Mouse (Mus musculus): ENCODE measurements around the gene Tenm2.

DNA sequence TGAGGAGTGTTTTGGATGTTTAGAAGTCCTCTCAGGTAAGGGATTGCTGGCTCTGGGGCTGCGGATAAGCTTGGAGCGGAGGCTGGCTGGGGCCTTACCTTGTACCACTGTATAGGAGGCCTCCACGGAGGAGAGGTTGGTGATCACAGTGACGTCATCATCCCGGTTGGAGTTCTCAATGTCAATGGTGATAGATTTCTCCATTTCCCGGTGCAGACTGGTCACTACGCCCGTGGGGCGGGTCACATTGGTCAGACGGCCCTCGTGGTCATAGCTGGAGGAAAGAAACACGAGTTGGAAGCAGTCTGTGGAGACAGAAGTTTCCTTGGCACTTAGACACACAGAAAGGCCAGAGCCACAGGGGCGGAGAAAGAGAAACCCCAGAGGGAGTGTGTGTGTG, 1194.4 kb downstream of the Tenm2 start:
- TF ChIP-seq GATA1 (IDR thresholded peaks at IDR 0.05; ENCODE audit: borderline replicate concordance, low read length) (no peak), FLI1 (IDR thresholded peaks at IDR 0.05; ENCODE audit: low read length) (no peak)
